Mouse (Mus musculus) limb, embryonic 10.5 days (tissue): ENCODE data around the gene Limch1. TPM values are rescaled to one million over a fixed set of nuclear protein-coding genes. Genes with fewer than 3 reads are reported as not detected.

ENCODE experiments used
- DNase-seq: peaks from one replicate; pipeline ENCODE4 v3.0.0-alpha.2; 2017; ENCODE audit warnings: low spot score
- H3K27ac ChIP-seq: fragments of 300-500 bp; sonication (generic); 2 replicates; pipeline ENCODE4 v1.5.1; 2016; ENCODE audit warnings: mild to moderate bottlenecking
- H3K27me3 ChIP-seq: fragments of 300-500 bp; sonication (generic); 2 replicates; pipeline ENCODE4 v1.6.1; 2016; ENCODE audit warnings: low read depth, mild to moderate bottlenecking; ENCODE audit not compliant: poor library complexity, severe bottlenecking
- H3K36me3 ChIP-seq: fragments of 300-500 bp; sonication (generic); 2 replicates; pipeline ENCODE4 v1.6.1; 2016; ENCODE audit warnings: mild to moderate bottlenecking, moderate library complexity
- H3K4me1 ChIP-seq: fragments of 300-500 bp; sonication (generic); 2 replicates; pipeline ENCODE4 v1.6.1; 2016
- H3K4me3 ChIP-seq: fragments of 300-500 bp; sonication (generic); 2 replicates; pipeline ENCODE4 v1.5.1; 2016; ENCODE audit warnings: mild to moderate bottlenecking, moderate library complexity
- H3K9me3 ChIP-seq: fragments of 300-500 bp; sonication (generic); replicated peaks from 2 replicates; pipeline ENCODE4 v1.6.1; 2016; ENCODE audit warnings: mild to moderate bottlenecking
- WGBS: fragments of 180-500 bp; shearing (Covaris S2); methylation state at CpG from one replicate; pipeline ENCODE4 v1.1.7; 2016; 5-methylcytosine and 5-hydroxymethylcytosine counted together
- polyA plus RNA-seq: library from polyadenylated mRNA; unstranded; fragments of >200 nt; fragmentation: Nextera tagmentation; extraction: Ambion mirVana; gene quantifications from 2 replicates; pipeline ENCODE4 v1.2.1, GENCODE M21; 2016

Limch1 gene
- polyA plus RNA-seq, 1 experiment from 2014 or later = 28.9 TPM

DNA sequence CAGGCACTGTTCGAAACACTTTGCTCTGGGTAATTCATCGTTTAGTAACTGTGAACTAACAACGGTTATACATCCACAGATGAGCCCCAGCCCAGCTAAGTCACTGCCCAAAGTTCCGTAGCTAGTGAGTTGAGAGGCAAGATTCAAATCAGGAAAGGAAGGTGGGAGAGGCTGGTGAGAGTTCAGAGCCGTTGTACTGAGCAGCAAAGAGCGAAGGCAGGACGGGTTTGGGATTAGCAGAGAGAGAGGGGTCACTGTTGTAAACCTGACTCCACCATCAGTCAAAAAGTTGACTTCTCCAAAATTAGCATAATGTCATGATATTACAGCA lies 251.9 kb downstream of the Limch1 start:
- H3K27ac ChIP-seq = peak overlapping the region; percentile 83
- no peak for DNase-seq
- peaks cover 12% of the 10 kb centered on the region for H3K36me3 ChIP-seq
- peaks cover 20% of the 10 kb centered on the region for H3K27me3 ChIP-seq
- 10% methylated on average over 7 of the region's 7 CpGs for WGBS
- peaks cover 54% of the 10 kb centered on the region for H3K4me1 ChIP-seq
- H3K9me3 ChIP-seq = no peaks in the 10 kb centered on the region
- H3K4me3 ChIP-seq = peak overlapping the region; percentile 48

DNA sequence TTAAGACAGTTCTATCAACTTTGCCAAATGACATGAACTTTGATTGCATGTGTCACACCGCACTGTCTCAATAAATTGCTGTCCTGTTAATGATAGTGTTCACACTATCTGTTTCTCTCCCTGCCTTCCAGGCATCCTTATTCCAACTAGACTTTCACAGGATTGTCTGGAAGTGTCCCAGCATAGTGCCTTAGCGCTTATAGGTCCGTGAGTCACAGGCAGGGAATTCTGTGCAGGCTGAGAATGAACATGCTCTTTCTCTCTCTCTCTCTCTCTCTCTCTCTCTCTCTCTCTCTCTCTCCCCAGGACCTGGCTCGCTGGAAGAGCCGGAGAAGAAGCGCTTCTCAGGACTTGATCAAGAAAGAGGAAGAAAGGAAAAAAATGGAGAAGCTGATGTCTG lies 252.7 kb downstream of the Limch1 start:
- 80% methylated on average over 6 of the region's 6 CpGs for WGBS
- H3K27ac ChIP-seq = no peak overlapping the region
- no peak for DNase-seq
- peaks cover 20% of the 10 kb centered on the region for H3K27me3 ChIP-seq
- H3K36me3 ChIP-seq = peaks cover 15% of the 10 kb centered on the region
- H3K9me3 ChIP-seq = no peaks in the 10 kb centered on the region
- H3K4me1 ChIP-seq = peaks cover 46% of the 10 kb centered on the region
- no peak overlapping the region for H3K4me3 ChIP-seq

DNA sequence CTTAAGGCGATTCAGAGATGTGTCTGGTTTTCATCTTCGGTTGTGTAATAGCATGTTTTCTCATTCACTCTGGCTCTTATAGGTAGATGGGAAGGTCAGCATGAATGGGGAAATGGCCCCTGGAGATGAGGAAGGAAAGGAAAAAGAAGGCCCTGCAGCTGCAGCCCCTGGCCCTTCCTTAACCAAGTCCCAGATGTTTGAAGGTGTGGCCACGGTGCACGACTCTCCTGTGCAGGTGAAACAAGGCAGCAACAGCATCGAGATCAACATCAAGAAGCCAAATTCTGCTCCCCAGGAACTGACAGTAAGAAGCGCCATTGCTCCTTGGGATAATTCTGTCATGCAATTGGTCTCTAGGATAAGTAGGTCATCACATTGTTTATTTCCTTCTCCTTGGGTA lies 256.7 kb downstream of the Limch1 start:
- WGBS = 86% methylated on average over 6 of the region's 6 CpGs
- Histone ChIP-seq H3K27ac (no peak overlapping the region), H3K4me1 (peaks cover 11% of the 10 kb centered on the region), H3K9me3 (no peaks in the 10 kb centered on the region), H3K36me3 (peaks cover 24% of the 10 kb centered on the region), H3K27me3 (peaks cover 20% of the 10 kb centered on the region), H3K4me3 (no peak overlapping the region)
- DNase-seq = peak; percentile 22

DNA sequence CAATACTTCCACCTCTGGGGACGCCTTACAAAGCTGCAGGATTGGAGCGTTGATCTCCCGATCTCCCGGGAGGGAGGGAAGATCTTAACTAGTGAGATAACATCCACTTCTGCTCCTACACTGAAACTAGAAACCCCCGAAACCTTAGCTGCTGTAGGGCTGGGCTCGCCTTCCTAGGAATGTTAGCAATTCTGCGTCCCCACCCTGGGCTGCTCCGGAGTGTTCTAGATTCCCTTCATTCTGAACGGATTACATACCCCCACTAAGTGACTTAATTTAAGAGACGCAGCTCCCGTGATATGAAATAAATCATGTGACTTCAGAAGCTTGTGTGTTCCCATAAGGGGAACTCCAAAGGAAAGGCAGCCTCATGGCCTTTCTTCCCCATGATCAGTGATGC lies 259.0 kb downstream of the Limch1 start:
- no peaks in the 10 kb centered on the region for H3K27me3 ChIP-seq
- peak; percentile 24 for DNase-seq
- WGBS = 83% methylated on average over 11 of the region's 11 CpGs
- H3K4me1 ChIP-seq = no peaks in the 10 kb centered on the region
- H3K4me3 ChIP-seq = no peak overlapping the region
- H3K27ac ChIP-seq = no peak overlapping the region
- no peaks in the 10 kb centered on the region for H3K9me3 ChIP-seq
- H3K36me3 ChIP-seq = peaks cover 34% of the 10 kb centered on the region

DNA sequence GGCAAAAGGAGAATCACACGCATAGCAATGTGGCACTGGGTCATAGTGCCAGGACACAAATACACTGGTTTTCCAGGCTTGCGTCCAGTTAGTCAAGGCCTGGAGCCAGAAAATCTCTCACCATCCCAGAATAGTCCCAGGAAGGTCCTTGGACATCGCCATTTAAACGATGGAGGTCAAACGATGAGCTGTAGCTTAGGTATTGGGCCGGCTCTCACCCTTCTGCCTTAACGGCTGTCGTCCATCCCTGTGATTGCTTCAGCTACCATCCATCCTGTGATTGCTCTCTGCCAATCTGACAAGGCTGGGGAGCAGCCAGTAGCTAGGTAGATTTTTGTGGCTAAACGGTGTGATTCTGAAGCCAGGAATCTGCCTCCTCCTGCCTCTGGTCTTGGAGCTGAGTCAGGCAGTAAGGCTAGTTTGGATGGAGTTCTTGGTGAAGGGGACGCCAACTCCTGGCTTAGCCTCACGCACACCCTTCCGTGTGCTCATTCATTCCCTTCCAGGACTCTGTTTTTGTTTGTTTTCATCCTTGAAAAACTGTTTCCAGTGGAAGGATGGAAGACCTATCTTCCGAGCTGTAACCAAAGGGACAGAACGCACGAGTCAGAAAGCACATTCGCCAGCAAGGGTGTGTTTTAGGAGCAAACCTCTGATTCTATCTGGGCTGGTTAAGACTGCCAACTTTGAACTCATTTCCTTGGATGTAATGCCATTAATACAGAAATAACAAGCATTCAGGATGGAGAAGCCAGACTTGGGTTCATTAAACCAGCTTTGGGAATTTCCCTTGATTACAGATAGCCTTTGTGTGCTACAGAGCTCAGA lies 265.6 kb downstream of the Limch1 start:
- H3K27ac ChIP-seq = no peak overlapping the region
- WGBS = 91% methylated on average over 16 of the region's 16 CpGs

DNA sequence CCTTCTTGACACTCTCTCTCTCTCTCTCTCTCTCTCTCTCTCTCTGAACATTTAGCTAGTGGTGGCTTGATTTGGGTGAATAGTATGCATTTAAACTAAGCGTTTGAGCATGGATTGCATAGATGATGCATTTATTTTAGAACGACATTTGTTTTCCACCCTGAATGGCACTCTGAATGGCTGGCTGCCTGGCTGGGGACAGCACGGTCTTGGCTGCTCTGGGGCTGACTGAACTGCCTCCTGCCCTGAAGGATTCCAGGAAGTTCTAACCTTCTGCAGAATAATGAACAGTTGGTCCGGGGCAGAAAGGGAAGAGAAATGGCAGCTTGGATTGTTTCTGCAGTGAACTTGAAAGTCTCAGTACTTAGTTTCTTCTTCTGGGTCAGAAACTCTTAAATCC lies 266.4 kb downstream of the Limch1 start:
- H3K4me1 ChIP-seq = 0 out of 2 replicates have a peak, but pooled peaks cover 4% of the 10 kb centered on the region
- no peaks in the 10 kb centered on the region for H3K27me3 ChIP-seq
- peaks cover 21% of the 10 kb centered on the region for H3K36me3 ChIP-seq
- no peak for DNase-seq
- H3K4me3 ChIP-seq = no peak overlapping the region
- no peak overlapping the region for H3K27ac ChIP-seq
- H3K9me3 ChIP-seq = no peaks in the 10 kb centered on the region
- WGBS = 95% methylated on average over 4 of the region's 4 CpGs

More for the DNA sequence above, 265.6 kb downstream of the Limch1 start:
- DNase-seq = no peak
- H3K27me3 ChIP-seq = no peaks in the 10 kb centered on the region
- no peaks in the 10 kb centered on the region for H3K9me3 ChIP-seq
- 0 out of 2 replicates have a peak, but pooled peaks cover 3% of the 10 kb centered on the region for H3K4me1 ChIP-seq
- H3K36me3 ChIP-seq = peaks cover 21% of the 10 kb centered on the region
- H3K4me3 ChIP-seq = no peak overlapping the region

DNA sequence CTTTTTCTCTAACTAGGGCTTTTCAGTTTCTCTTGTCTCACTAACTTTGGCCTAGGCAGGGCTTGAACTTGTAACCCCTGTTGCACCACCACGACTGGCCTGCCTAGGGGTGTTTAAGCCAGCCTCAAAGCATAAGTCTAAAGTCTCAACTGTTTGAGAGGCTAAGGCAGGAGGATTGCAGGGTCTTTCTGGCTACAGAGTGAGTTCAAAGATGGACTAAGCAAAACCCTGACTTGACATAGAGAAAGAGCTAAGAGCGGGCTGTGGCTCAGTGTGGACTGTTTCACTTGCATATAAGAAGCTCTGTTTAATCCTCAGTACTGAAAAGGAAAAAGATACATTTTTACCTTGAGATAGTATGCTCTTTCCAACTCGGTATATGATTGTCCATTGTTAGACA lies 268.3 kb downstream of the Limch1 start:
- Histone ChIP-seq H3K4me3 (no peak overlapping the region), H3K4me1 (0 out of 2 replicates have a peak, but pooled peaks cover 4% of the 10 kb centered on the region), H3K36me3 (peaks cover 20% of the 10 kb centered on the region), H3K9me3 (no peaks in the 10 kb centered on the region), H3K27me3 (no peaks in the 10 kb centered on the region), H3K27ac (no peak overlapping the region)
- DNase-seq = no peak
- WGBS = 87% methylated on average over 3 of the region's 3 CpGs

DNA sequence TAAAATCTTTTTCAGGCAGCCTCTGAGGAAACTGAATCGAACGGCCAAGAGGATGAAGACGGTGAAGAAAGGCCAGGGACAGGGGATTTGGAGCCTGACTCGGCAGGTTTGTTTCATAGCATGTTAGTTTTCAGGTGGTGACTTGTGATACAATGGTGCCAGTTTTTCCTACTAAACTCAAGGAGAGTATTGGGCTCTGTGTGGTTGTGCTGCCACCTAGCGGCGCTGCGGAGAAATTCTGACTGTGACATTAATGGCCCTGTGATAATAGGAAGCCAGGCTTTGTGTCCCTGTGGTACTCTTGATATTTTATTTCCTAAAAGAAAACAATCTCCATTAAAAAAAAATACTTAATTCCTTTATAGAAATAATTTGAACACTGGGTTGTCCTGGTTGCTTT lies 270.8 kb downstream of the Limch1 start:
- H3K27ac ChIP-seq = no peak overlapping the region; the same call in 1 of the 2 replicates
- peak; percentile 90 for DNase-seq

DNA sequence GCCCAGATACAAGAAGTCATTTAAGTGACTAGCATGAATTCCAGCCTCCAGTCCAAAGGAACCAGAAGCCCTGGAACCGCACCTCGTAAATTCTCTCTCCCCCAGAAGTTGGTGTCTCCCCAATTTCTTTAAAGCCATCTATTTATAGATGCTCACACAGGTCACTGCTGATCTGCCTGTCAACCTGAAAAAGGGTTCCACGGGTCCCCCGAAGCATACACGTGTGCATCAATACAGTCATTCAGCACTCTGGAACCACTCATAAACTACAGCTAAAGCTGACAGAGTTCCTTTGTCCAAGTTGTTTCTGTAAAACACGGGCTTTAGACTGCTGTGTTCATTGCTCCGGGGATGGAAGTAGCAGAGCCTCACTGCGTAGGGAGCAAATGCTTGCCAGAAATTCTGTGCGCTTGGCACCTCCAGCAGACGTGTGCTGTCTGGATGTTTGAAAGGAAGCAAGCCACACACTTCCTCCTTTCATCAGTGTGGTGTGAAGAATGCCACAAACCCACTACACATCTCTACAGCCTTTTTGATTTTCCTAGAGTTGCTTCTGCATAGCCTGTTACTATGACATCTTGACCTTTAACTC lies 278.9 kb downstream of the Limch1 start:
- Histone ChIP-seq H3K27me3 (no peaks in the 10 kb centered on the region), H3K9me3 (no peaks in the 10 kb centered on the region), H3K4me3 (no peak overlapping the region), H3K27ac (no peak overlapping the region), H3K4me1 (peaks cover 23% of the 10 kb centered on the region), H3K36me3 (peaks cover 30% of the 10 kb centered on the region; the same call in 1 of the 2 replicates)
- DNase-seq = no peak
- WGBS = 88% methylated on average over 10 of the region's 10 CpGs

More for the DNA sequence above, 270.8 kb downstream of the Limch1 start:
- 12% methylated on average over 7 of the region's 7 CpGs for WGBS
- Histone ChIP-seq H3K4me3 (no peak overlapping the region), H3K9me3 (no peaks in the 10 kb centered on the region), H3K27me3 (no peaks in the 10 kb centered on the region), H3K36me3 (peaks cover 11% of the 10 kb centered on the region; the same call in 1 of the 2 replicates), H3K4me1 (0 out of 2 replicates have a peak, but pooled peaks cover 4% of the 10 kb centered on the region)

DNA sequence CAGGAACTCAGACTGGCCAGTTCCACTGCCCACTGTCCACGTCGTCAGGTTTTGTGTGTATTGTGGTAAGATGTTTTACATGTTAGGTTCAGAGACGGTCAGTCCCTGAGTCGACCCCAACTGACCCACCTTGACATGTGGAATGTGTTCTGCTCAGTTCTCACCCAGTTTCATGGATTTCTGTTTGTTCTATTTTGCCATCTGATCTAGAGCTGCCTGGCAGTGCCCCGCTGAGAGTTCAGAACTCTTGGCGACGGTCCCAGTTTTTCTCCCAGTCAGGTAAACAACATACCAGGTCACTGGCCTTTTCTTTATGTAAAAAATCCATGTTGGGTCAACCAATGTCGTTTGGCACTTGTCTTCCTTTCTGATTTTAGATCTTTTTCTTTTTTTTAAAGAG lies 279.5 kb downstream of the Limch1 start:
- peaks cover 27% of the 10 kb centered on the region for H3K4me1 ChIP-seq
- DNase-seq = no peak
- H3K36me3 ChIP-seq = peaks cover 32% of the 10 kb centered on the region
- H3K9me3 ChIP-seq = no peaks in the 10 kb centered on the region
- WGBS = 87% methylated on average over 8 of the region's 8 CpGs
- H3K4me3 ChIP-seq = no peak overlapping the region
- H3K27me3 ChIP-seq = no peaks in the 10 kb centered on the region
- H3K27ac ChIP-seq = no peak overlapping the region

DNA sequence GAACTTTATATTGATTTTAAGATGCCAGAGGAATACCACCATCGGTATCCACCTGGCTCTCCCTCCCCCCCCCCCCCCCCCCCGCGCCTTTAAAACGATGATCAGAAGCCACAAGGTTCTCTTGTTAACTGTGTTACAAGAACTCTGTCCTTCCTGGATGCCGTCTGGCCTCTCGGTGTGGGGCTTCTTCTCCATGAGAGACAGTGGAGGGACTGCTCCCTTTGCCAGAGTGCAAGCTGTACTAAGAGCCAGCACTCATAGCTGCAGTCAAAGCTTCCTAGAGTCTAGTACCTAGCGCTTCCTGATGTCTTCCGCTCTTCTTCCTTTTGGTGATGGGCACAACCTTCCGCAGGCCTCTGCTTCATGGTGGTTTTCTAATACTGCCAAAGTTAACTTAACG lies 280.0 kb downstream of the Limch1 start:
- peaks cover 27% of the 10 kb centered on the region for H3K4me1 ChIP-seq
- no peaks in the 10 kb centered on the region for H3K27me3 ChIP-seq
- H3K9me3 ChIP-seq = no peaks in the 10 kb centered on the region
- 83% methylated on average over 10 of the region's 10 CpGs for WGBS
- no peak overlapping the region for H3K27ac ChIP-seq
- DNase-seq = no peak
- no peak overlapping the region for H3K4me3 ChIP-seq
- H3K36me3 ChIP-seq = peaks cover 37% of the 10 kb centered on the region

DNA sequence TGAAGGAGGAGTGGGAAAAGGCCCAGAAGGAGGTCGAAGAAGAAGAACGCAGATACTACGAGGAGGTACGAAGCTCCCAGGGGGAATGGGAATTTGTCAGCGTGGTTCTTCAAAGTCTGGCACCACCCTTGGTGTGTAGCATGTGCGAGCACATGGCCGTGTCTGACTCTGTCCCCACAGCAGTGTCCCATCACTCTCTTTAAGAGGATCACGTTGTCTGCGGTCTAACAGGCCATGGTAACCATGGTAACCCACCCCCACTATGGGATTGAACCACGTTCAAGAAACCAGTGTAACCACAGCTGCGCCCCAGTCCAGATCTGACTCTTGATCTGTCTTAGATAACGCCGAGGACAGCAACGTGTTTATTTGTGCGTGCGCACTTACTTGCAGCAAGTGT lies 283.2 kb downstream of the Limch1 start:
- Histone ChIP-seq H3K9me3 (no peaks in the 10 kb centered on the region), H3K4me1 (peaks cover 27% of the 10 kb centered on the region), H3K36me3 (peaks cover 46% of the 10 kb centered on the region), H3K27ac (no peak overlapping the region), H3K4me3 (no peak overlapping the region), H3K27me3 (no peaks in the 10 kb centered on the region)
- WGBS = 82% methylated on average over 16 of the region's 16 CpGs
- no peak for DNase-seq

DNA sequence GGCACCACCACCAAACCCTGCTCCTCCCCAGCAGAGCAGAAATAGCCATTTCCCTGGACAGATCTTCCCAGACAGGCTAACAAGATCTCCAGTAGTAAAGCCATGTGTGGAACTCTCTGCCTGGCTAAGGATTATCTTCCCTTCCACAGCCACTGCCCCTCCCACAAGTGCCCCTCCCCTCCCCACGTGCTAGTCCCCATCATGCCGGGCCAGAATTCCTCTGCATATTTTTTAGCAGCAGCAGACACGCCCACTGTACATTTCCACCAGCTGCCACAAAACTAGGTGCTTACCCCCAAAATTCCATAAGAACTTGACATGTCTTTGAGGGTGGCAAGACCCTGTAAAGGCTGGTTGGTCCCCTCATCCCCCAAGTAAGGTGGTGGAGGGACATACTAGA lies 284.3 kb downstream of the Limch1 start:
- WGBS = 71% methylated on average over 3 of the region's 3 CpGs
- Histone ChIP-seq H3K36me3 (peaks cover 55% of the 10 kb centered on the region), H3K9me3 (no peaks in the 10 kb centered on the region), H3K4me1 (peaks cover 19% of the 10 kb centered on the region), H3K27me3 (no peaks in the 10 kb centered on the region), H3K27ac (no peak overlapping the region), H3K4me3 (no peak overlapping the region)
- no peak for DNase-seq
